Mouse (Mus musculus): ENCODE measurements around the gene Hspa8. TPM values are rescaled to one million over a fixed set of nuclear protein-coding genes. Genes with fewer than 3 reads are reported as not detected.
A peak's percentile ranks its signal among the peaks of the same experiment; 100 is the strongest.

Gene Hspa8
- 2,718 and 2,773 TPM in 2 replicates for polyA plus RNA-seq (2016; fragmentation: Nextera tagmentation; extraction: Ambion mirVana)

DNA sequence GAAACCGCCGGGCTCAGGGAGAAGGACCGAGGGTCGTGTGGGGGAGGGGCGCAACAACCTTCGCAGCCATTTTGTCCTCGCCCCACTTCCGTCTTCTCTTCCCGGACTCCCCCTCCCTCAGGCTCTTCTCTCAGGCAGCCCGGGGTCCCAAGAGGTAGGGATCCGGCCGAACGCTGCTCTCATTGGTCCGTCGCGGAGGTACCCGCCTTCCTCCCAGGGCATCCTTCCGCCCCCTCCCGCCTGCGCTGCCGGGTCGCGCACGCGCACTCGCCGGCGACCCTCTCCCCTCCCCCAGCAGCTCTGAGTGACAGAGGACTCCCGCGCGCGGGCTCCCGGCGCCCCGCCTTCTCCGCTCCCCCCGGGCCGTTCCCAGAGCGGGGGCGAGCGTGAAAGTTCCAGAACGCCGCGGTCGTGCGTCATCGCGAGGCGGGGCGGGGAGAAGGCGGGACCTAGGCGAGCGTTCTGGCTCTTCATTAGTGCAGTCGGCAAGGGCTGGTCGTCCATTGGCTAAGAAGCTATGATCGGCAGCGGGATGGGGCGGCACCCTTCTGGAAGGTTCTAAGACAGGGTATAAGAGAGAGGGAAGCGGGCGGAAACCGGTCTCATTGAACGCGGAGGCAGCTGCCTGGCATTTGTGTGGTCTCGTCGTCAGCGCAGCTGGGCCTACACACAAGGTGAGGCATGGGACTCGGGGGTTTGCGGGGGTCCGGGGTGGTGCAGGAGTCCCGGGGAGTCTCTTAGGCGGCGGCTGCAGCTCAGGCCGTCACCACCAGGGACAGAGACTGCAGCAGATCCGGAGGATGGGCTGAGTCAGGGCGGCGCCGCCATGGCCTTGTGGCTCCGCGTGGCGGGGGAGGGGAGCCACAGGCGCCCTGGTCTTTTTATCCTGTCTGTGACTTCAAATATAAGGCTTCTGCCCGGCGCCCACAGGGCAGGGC, at the start of gene Hspa8:
Hspa8 (plus strand) TSS at position 310 of the 938 bp plus-strand sequence.
- H3K4me1 ChIP-seq = peaks cover 34% of the 10 kb centered on the region
- H3K4me2 ChIP-seq (replicated peaks) = peak within 1 kb of the TSS; percentile 81
- peak within 1 kb of the TSS; percentile 99 for H3K4me3 ChIP-seq
- H3K27me3 ChIP-seq = no peaks in the 10 kb centered on the region
- peak within 1 kb of the TSS; percentile 100 for H3K9ac ChIP-seq (replicated peaks)
- no peaks in the 10 kb centered on the region for H3K9me3 ChIP-seq
- WGBS = under 1% methylated on average over 76 of the region's 83 CpGs
- peak within 1 kb of the TSS; percentile 99 for H3K27ac ChIP-seq (replicated peaks)
- H3K36me3 ChIP-seq = peaks cover 29% of the 10 kb centered on the region
- ATAC-seq (ENCODE audit: low FRiP score, low read depth) = peak; percentile 97

DNA sequence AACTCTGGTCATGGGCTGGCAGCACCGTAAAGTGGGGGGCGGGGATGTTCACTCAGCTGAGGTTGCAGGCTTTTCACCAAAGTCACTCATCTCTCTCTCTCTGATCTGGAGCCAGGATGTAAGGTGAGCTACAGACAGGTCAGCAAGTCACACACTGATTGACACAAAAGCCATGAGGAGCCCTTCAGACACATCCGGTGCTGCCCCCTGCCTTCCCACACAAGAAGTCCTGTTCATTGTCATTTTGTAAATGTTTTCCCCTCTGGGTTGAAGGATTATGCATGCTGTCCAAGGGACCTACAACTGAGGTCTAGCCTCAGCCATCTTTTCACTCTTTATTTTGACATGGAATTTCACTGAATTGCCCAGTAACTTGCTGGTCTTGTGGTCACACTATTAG, 49.0 kb upstream of the Hspa8 start:
- Histone ChIP-seq H3K27me3 (no peaks in the 10 kb centered on the region; the same call in 1 of the 2 replicates), H3K4me1 (peaks cover 9% of the 10 kb centered on the region), H3K4me2 (replicated peaks) (no peak overlapping the region), H3K9me3 (no peaks in the 10 kb centered on the region), H3K9ac (replicated peaks) (no peak overlapping the region), H3K36me3 (no peaks in the 10 kb centered on the region), H3K27ac (replicated peaks) (no peak overlapping the region), H3K4me3 (no peak overlapping the region)
- no peak for ATAC-seq (ENCODE audit: low FRiP score, low read depth)
- 54% methylated on average over 3 of the region's 3 CpGs for WGBS

DNA sequence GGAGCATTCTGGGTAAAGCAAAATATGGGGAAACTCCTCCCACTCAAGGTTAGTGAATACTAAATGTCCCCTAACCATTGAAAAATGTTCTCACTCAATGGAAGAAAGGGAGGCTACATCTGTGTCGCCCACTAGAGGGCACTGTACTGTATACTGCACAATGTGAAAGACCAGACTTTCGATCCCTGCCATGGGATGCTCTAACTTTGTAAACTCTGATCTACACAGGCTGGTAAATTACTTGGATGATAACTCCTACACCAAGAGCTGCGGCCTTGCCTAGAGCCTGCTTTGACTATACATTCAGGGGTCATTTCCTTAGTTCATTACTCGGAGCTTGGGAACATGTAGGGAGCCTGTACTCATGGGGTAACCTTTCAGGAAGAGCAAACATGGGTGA, 44.4 kb upstream of the Hspa8 start:
- WGBS = 20% methylated on average over 4 of the region's 4 CpGs
- Histone ChIP-seq H3K9me3 (no peaks in the 10 kb centered on the region), H3K4me1 (peaks cover 21% of the 10 kb centered on the region), H3K27ac (replicated peaks) (no peak overlapping the region), H3K27me3 (peaks cover 13% of the 10 kb centered on the region), H3K36me3 (no peaks in the 10 kb centered on the region), H3K4me3 (no peak overlapping the region), H3K4me2 (replicated peaks) (peak overlapping the region; percentile 50), H3K9ac (replicated peaks) (no peak overlapping the region)
- ATAC-seq (ENCODE audit: low FRiP score, low read depth) = 0 out of 2 replicates have a peak, but pooled peaks have one; percentile 5

DNA sequence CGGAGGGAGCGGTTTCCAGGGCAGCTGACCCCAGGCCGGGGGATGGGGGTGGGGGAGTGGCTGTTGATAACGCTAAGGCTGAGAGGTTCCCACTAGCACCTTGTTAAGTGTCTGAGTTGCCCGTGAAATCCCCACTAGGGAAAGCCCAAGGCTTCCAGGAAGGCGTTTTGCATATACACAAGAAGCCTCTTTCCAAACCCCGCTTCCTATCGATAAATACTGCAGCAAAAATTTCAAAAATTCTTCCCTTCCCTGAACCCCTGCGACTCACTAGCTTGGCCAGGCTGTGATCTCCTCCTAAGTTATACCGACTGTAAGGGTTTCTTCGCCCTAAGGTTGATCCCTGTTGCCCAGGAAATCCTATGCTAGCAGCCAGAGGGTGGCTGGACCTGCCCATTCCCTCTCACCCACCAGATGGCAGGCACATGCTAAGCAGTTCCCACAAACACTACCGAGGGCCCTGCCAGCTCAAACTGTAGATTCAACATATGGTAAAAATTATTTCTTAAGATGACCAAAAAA, 43.6 kb upstream of the Hspa8 start:
- ATAC-seq (ENCODE audit: low FRiP score, low read depth) = peak; percentile 84
- peaks cover 16% of the 10 kb centered on the region for H3K4me1 ChIP-seq
- peak overlapping the region; percentile 50 for H3K4me2 ChIP-seq (replicated peaks)
- H3K9me3 ChIP-seq = no peaks in the 10 kb centered on the region
- H3K9ac ChIP-seq (replicated peaks) = peak overlapping the region; percentile 31; the same call in 1 of the 2 replicates
- H3K36me3 ChIP-seq = no peaks in the 10 kb centered on the region
- WGBS = 21% methylated on average over 12 of the region's 12 CpGs
- H3K4me3 ChIP-seq = peak overlapping the region; percentile 30; the same call in 1 of the 2 replicates
- peak overlapping the region; percentile 63 for H3K27ac ChIP-seq (replicated peaks)
- H3K27me3 ChIP-seq = peaks cover 16% of the 10 kb centered on the region

DNA sequence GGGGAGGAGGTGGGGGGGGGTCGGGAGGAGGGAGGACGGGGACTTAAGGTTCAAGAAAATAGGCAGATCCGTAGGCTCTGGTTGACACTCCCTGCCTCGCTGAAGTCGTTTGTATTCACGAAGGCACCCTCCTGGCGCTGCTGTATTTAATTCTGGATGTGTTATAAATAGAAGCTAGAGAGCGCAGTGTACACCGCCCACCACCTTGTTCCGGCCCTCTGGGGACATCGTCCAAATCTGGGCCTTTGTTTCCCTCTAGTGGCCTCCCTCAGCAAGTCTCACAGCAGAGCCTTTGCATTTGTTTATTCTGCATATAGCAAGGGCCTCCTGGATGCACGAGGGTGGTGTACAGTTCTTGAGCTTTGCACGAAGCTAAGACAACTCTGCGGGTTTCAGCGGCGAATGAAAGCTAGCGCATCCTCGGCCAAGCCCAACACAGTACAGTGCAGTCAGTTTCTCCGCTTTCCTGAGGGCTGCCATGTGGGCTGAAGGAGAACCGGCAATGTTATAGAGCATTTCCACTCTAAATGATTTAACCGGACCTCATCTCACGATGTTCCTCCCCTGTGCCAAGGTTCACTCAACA, 43.0 kb upstream of the Hspa8 start:
- Histone ChIP-seq H3K27ac (replicated peaks) (peak overlapping the region; percentile 63), H3K4me1 (peaks cover 16% of the 10 kb centered on the region), H3K36me3 (no peaks in the 10 kb centered on the region), H3K9ac (replicated peaks) (0 out of 2 replicates have a peak overlapping the region, but pooled peaks have one; percentile 31), H3K9me3 (no peaks in the 10 kb centered on the region), H3K4me2 (replicated peaks) (peak overlapping the region; percentile 50), H3K4me3 (peak overlapping the region; percentile 30), H3K27me3 (peaks cover 16% of the 10 kb centered on the region)
- peak; percentile 84 for ATAC-seq (ENCODE audit: low FRiP score, low read depth)
- WGBS = 10% methylated on average over 22 of the region's 22 CpGs

DNA sequence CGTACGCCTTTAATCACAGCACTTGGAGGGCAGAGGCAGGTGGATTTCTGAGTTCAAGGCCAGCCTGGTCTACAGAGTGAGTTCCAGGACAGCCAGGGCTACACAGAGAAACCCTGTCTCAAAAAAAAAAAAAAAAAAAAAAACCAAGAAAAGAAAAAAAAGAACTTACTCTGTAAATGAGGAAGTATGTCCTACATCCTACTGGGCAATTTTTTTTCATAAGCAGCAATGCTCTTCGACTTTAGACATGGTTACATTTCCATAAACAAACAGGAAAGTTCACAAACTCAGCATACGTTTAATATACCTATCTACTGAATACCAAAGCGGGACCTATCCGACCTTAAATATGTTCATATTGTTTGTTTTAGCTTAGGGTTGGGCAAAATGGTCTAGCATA, 38.4 kb upstream of the Hspa8 start:
- 92% methylated on average over 6 of the region's 6 CpGs for WGBS
- Histone ChIP-seq H3K9ac (replicated peaks) (no peak overlapping the region), H3K9me3 (no peaks in the 10 kb centered on the region), H3K27me3 (peaks cover 19% of the 10 kb centered on the region), H3K4me2 (replicated peaks) (no peak overlapping the region), H3K36me3 (no peaks in the 10 kb centered on the region), H3K4me3 (no peak overlapping the region), H3K4me1 (peaks cover 9% of the 10 kb centered on the region), H3K27ac (replicated peaks) (no peak overlapping the region)
- no peak for ATAC-seq (ENCODE audit: low FRiP score, low read depth)

GRCm38 (mm10) chr9:40764887-40765580, 35.8 kb upstream of the Hspa8 start:
- H3K27ac ChIP-seq (replicated peaks) = no peak overlapping the region
- WGBS = 85% methylated on average over 9 of the region's 9 CpGs
- H3K9me3 ChIP-seq = no peaks in the 10 kb centered on the region
- no peaks in the 10 kb centered on the region for H3K36me3 ChIP-seq
- H3K9ac ChIP-seq (replicated peaks) = no peak overlapping the region
- peaks cover 19% of the 10 kb centered on the region for H3K27me3 ChIP-seq
- no peak overlapping the region for H3K4me2 ChIP-seq (replicated peaks)
- H3K4me1 ChIP-seq = peaks cover 3% of the 10 kb centered on the region; the same call in 1 of the 2 replicates
- ATAC-seq (ENCODE audit: low FRiP score, low read depth) = no peak
- no peak overlapping the region for H3K4me3 ChIP-seq

GRCm38 (mm10) chr9:40765581-40765940, 35.2 kb upstream of the Hspa8 start:
- Histone ChIP-seq H3K4me3 (no peak overlapping the region), H3K4me1 (peaks cover 6% of the 10 kb centered on the region; the same call in 1 of the 2 replicates), H3K4me2 (replicated peaks) (no peak overlapping the region), H3K27ac (replicated peaks) (no peak overlapping the region), H3K9ac (replicated peaks) (no peak overlapping the region), H3K9me3 (no peaks in the 10 kb centered on the region), H3K27me3 (peaks cover 15% of the 10 kb centered on the region), H3K36me3 (no peaks in the 10 kb centered on the region)
- ATAC-seq (ENCODE audit: low FRiP score, low read depth) = no peak
- 71% methylated on average over 12 of the region's 12 CpGs for WGBS

DNA sequence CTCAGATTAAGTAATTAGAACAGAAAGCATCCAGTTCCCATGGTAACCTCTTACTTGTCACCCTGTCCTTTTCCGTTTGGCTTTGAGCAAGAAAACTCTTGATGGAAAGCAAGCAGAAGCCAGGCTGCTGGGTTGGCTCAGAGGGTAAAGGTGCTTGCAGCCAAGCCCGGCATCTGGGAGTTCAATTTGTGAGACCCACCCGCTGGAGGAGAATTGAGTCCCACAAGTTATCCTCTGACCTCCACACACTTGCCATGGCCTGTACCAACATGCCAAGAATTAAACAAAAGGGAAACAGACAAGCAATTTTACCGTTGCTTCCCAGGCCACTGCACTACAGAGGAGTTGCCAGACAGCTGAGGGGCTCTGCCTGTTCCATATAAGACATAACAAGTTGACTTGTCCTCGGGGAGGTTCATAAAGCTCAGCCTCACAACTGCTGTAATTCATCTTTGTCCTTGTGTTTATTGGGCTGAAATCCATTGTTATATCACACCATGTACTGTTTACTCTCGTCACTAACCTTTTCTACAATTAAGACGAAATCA, 34.7 kb upstream of the Hspa8 start:
- ATAC-seq (ENCODE audit: low FRiP score, low read depth) = no peak
- Histone ChIP-seq H3K9me3 (no peaks in the 10 kb centered on the region), H3K27ac (replicated peaks) (no peak overlapping the region), H3K4me3 (no peak overlapping the region), H3K9ac (replicated peaks) (no peak overlapping the region), H3K27me3 (peaks cover 9% of the 10 kb centered on the region; the same call in 1 of the 2 replicates), H3K4me2 (replicated peaks) (no peak overlapping the region), H3K4me1 (peaks cover 6% of the 10 kb centered on the region; the same call in 1 of the 2 replicates), H3K36me3 (no peaks in the 10 kb centered on the region)
- WGBS = 66% methylated on average over 7 of the region's 7 CpGs

GRCm38 (mm10) chr9:40767946-40768345, 32.8 kb upstream of the Hspa8 start:
- Histone ChIP-seq H3K4me1 (peaks cover 6% of the 10 kb centered on the region; the same call in 1 of the 2 replicates), H3K9me3 (no peaks in the 10 kb centered on the region), H3K36me3 (no peaks in the 10 kb centered on the region), H3K27me3 (0 out of 2 replicates have a peak, but pooled peaks cover 3% of the 10 kb centered on the region), H3K4me2 (replicated peaks) (no peak overlapping the region), H3K27ac (replicated peaks) (no peak overlapping the region), H3K4me3 (no peak overlapping the region), H3K9ac (replicated peaks) (no peak overlapping the region)
- 82% methylated on average over 4 of the region's 4 CpGs for WGBS
- ATAC-seq (ENCODE audit: low FRiP score, low read depth) = no peak

DNA sequence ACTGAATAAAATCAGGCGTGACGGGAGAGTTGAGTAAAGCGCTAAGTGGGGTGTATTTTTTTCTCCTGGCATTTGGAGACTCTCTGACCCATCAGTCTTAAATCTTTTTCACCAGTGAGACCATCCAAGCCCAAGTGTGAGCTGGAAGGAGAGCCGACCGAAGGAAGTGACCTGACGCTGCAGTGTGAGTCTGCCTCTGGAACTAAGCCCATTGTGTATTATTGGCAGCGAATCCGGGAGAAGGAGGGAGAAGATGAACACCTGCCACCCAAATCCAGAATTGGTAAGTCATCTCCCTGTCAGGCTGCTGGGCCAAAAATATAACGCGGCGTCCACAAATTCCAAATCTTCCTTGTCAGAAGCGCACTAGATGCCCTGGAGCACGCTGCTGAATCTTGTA, 28.5 kb upstream of the Hspa8 start:
- peaks cover 4% of the 10 kb centered on the region; the same call in 1 of the 2 replicates for H3K4me1 ChIP-seq
- H3K27ac ChIP-seq (replicated peaks) = no peak overlapping the region
- H3K9me3 ChIP-seq = no peaks in the 10 kb centered on the region
- no peak overlapping the region for H3K4me2 ChIP-seq (replicated peaks)
- H3K36me3 ChIP-seq = no peaks in the 10 kb centered on the region
- no peak overlapping the region for H3K4me3 ChIP-seq
- H3K27me3 ChIP-seq = no peaks in the 10 kb centered on the region
- WGBS = 73% methylated on average over 13 of the region's 13 CpGs
- no peak for ATAC-seq (ENCODE audit: low FRiP score, low read depth)
- H3K9ac ChIP-seq (replicated peaks) = no peak overlapping the region
